Mouse (Mus musculus) bone marrow, adult 2 months (tissue): ENCODE results near the gene Lnx2.

Experiments used
- CTCF ChIP-seq: fragments of 200-500 bp; IDR thresholded peaks from 2 replicates; pipeline ENCODE4 v1.5.1; 2011; ENCODE audit warnings: low read length, control low read depth; ENCODE audit not compliant: control insufficient read depth, insufficient read depth
- POLR2A ChIP-seq: fragments of 200-500 bp; IDR thresholded peaks from 2 replicates; pipeline ENCODE4 v1.6.1; 2011; ENCODE audit warnings: low read depth, mild to moderate bottlenecking, control low read depth, low read length, borderline replicate concordance; ENCODE audit not compliant: control insufficient read depth

DNA sequence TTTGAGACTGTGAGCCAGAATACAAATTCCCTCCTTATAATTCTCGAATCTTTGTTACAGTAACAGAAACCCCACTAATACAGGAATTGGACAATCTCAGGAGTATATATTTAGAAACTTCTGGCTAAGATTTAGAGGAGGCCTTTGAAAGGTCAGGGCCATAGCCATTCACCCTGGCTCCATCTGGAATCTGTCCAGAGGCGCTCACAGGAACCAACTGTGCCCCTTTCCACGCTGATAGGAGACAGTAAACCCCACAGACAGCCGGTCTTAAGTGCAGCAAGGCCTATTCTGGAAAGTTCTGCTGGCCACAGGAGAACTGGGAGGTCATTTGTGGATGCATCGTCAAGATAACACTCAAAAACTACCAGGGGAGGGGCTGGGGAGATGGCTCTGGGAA is 87.3 kb downstream of the Lnx2 start:
- TF ChIP-seq CTCF (no peak), POLR2A (no peak)
